Mouse (Mus musculus) forebrain, embryonic 11.5 days (tissue): ENCODE data around the gene Vps26a. TPM values are rescaled to one million over a fixed set of nuclear protein-coding genes. Genes with fewer than 3 reads are reported as not detected.

Experiments used
- ATAC-seq: fragments of 200-750 bp; cut with Nextera tagmentation; replicated peaks from 2 replicates; pipeline ENCODE4 v1.8.0; 2017; ENCODE audit warnings: moderate TSS enrichment; ENCODE audit not compliant: low FRiP score
- DNase-seq: peaks from one replicate; pipeline ENCODE4 v3.0.0-alpha.2; 2017; ENCODE audit warnings: low spot score
- H3K27ac ChIP-seq: fragments of 300-500 bp; sonication (generic); 2 replicates; pipeline ENCODE4 v1.5.1; 2014; ENCODE audit warnings: low read depth, low read length
- H3K27me3 ChIP-seq: fragments of 300-500 bp; sonication (generic); 2 replicates; pipeline ENCODE4 v1.6.1; 2014; ENCODE audit warnings: mild to moderate bottlenecking, low read length, mixed read lengths; ENCODE audit not compliant: control insufficient read depth, insufficient read depth
- H3K36me3 ChIP-seq: fragments of 300-500 bp; sonication (generic); 2 replicates; pipeline ENCODE4 v1.6.1; 2014; ENCODE audit warnings: mild to moderate bottlenecking, low read length, moderate library complexity, mixed read lengths; ENCODE audit not compliant: control insufficient read depth, insufficient read depth
- H3K4me1 ChIP-seq: fragments of 300-500 bp; sonication (generic); replicated peaks from 2 replicates; pipeline ENCODE4 v1.6.1; 2014; ENCODE audit warnings: low read length, mixed read lengths; ENCODE audit not compliant: control insufficient read depth, insufficient read depth
- H3K4me2 ChIP-seq: fragments of 300-500 bp; sonication (generic); 2 replicates; pipeline ENCODE4 v1.6.1; 2014; ENCODE audit warnings: low read depth, mild to moderate bottlenecking, low read length, moderate library complexity, mixed read lengths; ENCODE audit not compliant: severe bottlenecking
- H3K4me3 ChIP-seq: fragments of 300-500 bp; sonication (generic); 2 replicates; pipeline ENCODE4 v1.5.1; 2014; ENCODE audit warnings: low read depth, low read length
- H3K9ac ChIP-seq: fragments of 300-500 bp; sonication (generic); 2 replicates; pipeline ENCODE4 v1.6.1; 2014; ENCODE audit warnings: low read length
- H3K9me3 ChIP-seq: fragments of 300-500 bp; sonication (generic); 2 replicates; pipeline ENCODE4 v1.6.1; 2016; ENCODE audit warnings: low read length, mixed read lengths; ENCODE audit not compliant: control insufficient read depth
- WGBS: fragments of 180-500 bp; shearing (Covaris S2); extraction: QIAGEN DNeasy Blood & Tissue Kit; methylation state at CpG from one replicate; pipeline ENCODE4 v1.1.7; 2014; 5-methylcytosine and 5-hydroxymethylcytosine counted together
- polyA plus RNA-seq: library from polyadenylated mRNA; unstranded; fragments of >200 nt; fragmentation: Nextera tagmentation; extraction: Ambion mirVana; gene quantifications from 2 replicates; pipeline ENCODE4 v1.2.1, GENCODE M21; 2014

Vps26a gene
- polyA plus RNA-seq, 1 experiment from 2014 or later: 110 TPM

DNA sequence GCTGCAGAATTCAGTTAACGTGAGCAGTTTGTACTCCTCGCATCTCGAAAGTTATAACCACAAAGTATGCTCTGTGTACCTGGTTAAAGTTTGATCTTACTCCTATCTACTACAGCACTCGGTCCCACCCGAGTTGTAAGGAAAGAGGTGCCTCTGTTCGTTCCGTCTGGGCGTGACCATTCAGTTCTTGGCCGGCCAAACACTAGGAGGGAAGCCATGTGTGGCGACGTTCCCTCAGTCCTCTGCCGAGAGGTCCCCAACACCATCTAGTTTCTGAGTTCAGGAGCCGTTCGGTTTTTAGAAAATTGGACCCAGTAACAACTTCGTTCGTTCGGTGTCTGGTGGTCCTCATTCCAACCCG is 36.3 kb downstream of the Vps26a start:
- ATAC-seq: no peak
- WGBS: 39% methylated on average over 18 of the region's 18 CpGs

DNA sequence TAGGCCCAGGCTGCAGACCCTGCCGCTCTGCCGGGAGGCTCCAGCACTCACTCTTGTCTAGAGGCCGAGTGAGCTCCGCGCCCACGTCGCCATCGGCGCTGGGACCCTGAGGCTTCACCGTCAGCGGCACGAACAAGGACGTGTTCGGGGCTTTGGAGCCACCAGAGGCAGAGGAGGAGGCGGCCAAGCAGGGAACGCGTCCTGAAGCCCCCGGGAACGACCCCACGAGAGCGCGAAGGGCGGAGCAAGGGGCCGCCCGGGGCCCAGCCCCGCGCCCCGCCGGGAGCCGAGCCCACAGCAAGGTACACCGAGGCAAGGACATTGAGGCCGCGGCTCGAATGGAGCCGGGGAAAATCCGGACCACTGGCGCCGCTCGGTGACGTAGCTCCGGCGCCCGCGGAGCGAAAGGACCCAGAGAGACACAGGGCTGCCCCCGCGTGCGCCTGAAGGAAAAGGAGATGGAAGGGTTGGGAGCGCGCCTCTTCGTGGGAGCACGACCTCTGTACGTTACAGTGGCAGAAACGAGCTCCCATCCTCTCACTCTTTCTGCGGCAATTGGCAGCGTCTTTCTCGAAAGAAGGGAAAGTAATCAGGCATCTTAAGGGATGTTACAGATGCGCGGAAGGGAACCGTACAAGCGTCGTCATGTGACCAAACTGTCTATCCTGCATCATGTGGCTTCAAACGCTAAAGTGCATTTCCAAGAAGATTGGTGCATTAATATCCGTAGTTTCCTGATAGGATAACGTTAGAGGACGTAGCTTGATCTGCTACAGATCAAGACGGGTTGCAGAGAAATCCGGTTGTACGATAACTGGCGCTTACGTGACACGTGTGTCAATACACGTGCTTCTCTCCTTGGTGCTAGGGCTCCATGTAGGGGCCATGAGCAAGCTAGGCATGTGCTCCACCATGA is 37.0 kb downstream of the Vps26a start, which contains the start of the genes 4930507D05Rik and Supv3l1:
Gene 4930507D05Rik (plus strand): TSS at position 126 of the 916 bp plus-strand sequence.
Gene Supv3l1 (minus strand): TSS at position 375 of the 916 bp plus-strand sequence.
- H3K27me3 ChIP-seq: no peaks in the 10 kb centered on the region

More for the DNA sequence above, 36.3 kb downstream of the Vps26a start:
- 0 out of 2 replicates have a peak overlapping the region, but pooled peaks have one; percentile 66 for H3K27ac ChIP-seq
- DNase-seq: no peak
- peaks cover 12% of the 10 kb centered on the region for H3K4me1 ChIP-seq
- peak overlapping the region; percentile 68 for H3K4me2 ChIP-seq
- no peaks in the 10 kb centered on the region for H3K27me3 ChIP-seq
- H3K9me3 ChIP-seq: no peaks in the 10 kb centered on the region
- H3K9ac ChIP-seq: peak overlapping the region; percentile 82
- H3K4me3 ChIP-seq: peak overlapping the region; percentile 84
- no peaks in the 10 kb centered on the region; the same call in 1 of the 2 replicates for H3K36me3 ChIP-seq

DNA sequence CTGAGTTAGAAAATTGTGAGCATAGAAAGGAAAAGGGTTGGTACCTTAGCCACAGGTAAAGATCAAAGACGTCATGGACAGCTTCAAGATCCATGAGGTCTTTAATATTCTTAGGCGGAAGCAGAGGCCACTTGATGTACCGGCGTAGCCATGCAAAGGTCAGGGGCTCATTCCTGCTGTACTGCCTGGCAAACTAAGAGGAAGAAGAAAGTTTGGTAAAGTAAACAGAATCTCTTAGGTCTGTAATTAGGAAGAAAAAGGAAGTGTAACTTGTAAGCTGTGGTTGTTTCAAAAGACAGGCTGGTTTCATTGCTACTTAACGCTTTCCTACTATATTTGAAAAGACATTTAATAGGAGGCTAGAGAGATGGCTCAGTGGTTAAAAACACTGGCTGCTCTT is 56.2 kb downstream of the Vps26a start:
- no peak overlapping the region for H3K9ac ChIP-seq
- no peak overlapping the region for H3K27ac ChIP-seq
- no peak overlapping the region for H3K4me3 ChIP-seq
- no peak overlapping the region for H3K4me2 ChIP-seq
- no peak for ATAC-seq
- DNase-seq: no peak
- no peaks in the 10 kb centered on the region for H3K27me3 ChIP-seq
- no peaks in the 10 kb centered on the region for H3K4me1 ChIP-seq
- 93% methylated on average over 5 of the region's 5 CpGs for WGBS
- H3K9me3 ChIP-seq: no peaks in the 10 kb centered on the region
- H3K36me3 ChIP-seq: peaks cover 16% of the 10 kb centered on the region

More for the DNA sequence above, 37.0 kb downstream of the Vps26a start, which contains the start of the genes 4930507D05Rik and Supv3l1:
- no peaks in the 10 kb centered on the region; the same call in 1 of the 2 replicates for H3K36me3 ChIP-seq
- H3K9ac ChIP-seq: peak within 1 kb of the TSS; percentile 82
- peak; percentile 91 for DNase-seq
- H3K4me2 ChIP-seq: peak within 1 kb of the TSS; percentile 68
- 0% methylated on average over 73 of the region's 73 CpGs for WGBS
- peak within 1 kb of the TSS; percentile 66; the same call in 1 of the 2 replicates for H3K27ac ChIP-seq
- H3K9me3 ChIP-seq: no peaks in the 10 kb centered on the region
- peak; percentile 90 for ATAC-seq
- peaks cover 12% of the 10 kb centered on the region for H3K4me1 ChIP-seq
- peak within 1 kb of the TSS; percentile 84 for H3K4me3 ChIP-seq

DNA sequence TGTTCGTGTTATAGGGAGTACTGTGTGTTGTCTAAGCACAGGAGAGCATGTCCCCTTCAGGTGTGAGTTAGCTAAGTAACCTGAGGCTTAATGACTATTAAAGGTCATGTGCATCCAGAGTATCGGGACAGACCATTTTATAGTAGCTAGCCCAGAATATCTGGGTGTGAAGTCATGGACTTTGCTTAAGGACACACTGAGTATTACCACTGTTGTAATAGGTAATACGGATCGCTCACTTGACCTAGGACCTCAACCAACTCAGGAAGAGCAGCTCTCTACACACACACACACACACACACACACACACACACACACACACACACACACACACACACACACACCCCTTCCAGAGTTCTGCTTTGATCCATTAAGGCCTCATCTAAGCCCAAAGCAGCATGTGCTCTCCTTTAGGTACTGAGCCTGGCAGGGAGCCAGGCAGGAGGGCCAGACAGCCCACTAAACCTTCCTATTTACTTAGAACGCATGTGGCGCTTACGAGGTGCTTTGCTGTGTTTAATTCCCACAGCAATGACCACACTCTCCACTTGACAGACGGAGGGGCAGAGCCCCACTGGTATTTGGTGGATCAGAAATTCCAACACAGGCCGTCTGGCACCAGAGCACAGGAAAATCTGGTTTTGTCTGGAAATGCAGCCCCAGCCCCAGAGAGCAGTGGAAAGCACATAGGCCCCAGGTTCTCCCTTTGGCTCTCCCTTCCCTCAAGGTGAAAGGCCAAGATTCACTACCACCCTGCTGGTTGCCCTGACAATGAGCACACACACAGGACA is 61.3 kb downstream of the Vps26a start:
- ATAC-seq: no peak

DNA sequence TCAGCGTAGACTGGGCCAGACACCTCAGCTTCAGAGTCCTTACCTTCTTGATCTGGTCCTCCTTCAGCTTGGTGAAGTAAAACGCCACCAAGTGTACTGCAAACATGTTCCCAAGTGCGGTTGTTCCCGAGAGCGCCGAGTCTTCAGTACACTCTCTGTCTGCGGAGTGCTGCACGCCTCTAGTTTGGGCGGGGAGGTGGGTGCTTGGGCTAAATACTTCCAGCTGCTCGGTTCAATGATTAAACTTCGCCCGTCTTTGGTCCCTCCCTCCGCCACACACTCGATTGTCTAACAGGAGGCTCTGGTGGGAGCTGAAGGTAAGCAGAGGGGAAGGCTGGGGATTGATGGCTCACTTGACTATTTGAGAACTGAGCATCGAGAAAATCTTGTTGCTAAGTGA is 64.3 kb downstream of the Vps26a start, which contains the start of gene Hkdc1:
Gene Hkdc1 (minus strand): TSS at position 237 of the 400 bp plus-strand sequence.
- no peaks in the 10 kb centered on the region for H3K27me3 ChIP-seq
- no peaks in the 10 kb centered on the region for H3K36me3 ChIP-seq
- DNase-seq (no peak), ATAC-seq (no peak)
- WGBS: 50% methylated on average over 15 of the region's 15 CpGs
- H3K27ac ChIP-seq: no peak within 1 kb of the TSS
- H3K9me3 ChIP-seq: no peaks in the 10 kb centered on the region
- H3K4me1 ChIP-seq: no peaks in the 10 kb centered on the region
- no peak within 1 kb of the TSS for H3K4me2 ChIP-seq
- H3K9ac ChIP-seq: no peak within 1 kb of the TSS
- no peak within 1 kb of the TSS for H3K4me3 ChIP-seq

More for the DNA sequence above, 61.3 kb downstream of the Vps26a start:
- H3K4me2 ChIP-seq: no peak overlapping the region
- H3K36me3 ChIP-seq: peaks cover 11% of the 10 kb centered on the region
- no peaks in the 10 kb centered on the region for H3K9me3 ChIP-seq
- DNase-seq: no peak
- H3K4me1 ChIP-seq: no peaks in the 10 kb centered on the region
- H3K9ac ChIP-seq: no peak overlapping the region
- H3K27me3 ChIP-seq: no peaks in the 10 kb centered on the region
- H3K27ac ChIP-seq: no peak overlapping the region
- H3K4me3 ChIP-seq: no peak overlapping the region
- 55% methylated on average over 9 of the region's 9 CpGs for WGBS

DNA sequence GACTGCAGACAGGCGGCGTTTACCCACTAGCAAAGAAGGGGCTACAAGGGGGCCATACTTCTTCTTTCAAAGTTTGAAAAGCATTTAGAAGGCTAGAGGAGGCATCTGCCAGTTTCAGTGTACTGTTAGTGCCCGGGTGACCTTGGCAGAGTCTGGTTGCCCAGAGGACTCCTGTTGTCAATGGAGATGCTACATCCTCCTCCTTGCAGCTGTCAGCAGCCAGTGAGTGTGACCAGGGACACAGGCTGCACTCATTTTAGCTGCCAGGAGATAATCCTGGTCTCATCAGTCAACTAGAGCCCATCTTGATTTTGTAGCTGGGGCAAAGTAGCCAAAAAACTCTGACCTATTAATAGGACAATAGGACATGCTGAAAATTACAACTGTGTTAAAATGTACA is 65.5 kb downstream of the Vps26a start:
- WGBS: 92% methylated on average over 3 of the region's 3 CpGs

DNA sequence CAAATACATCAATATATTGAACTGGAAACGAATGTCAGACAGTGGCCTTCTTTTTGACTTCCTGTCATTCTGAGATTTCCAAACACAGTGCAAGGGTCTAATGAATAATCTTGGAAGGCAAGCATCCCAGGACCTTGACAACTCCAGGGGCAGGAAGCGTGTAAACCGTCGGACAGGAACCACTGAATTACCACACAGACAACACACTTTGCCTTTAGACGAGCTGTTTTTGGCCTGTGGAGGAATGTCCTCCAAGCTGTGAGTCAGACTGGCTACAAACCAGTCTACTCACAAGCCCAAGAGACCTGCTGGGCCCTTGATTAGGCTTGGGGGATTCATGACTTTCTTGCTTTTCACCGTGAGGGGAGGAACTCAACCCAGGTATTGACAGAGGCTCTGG is 66.2 kb downstream of the Vps26a start:
- DNase-seq: no peak
- no peak for ATAC-seq
- Histone ChIP-seq H3K4me3 (no peak overlapping the region), H3K27ac (no peak overlapping the region), H3K36me3 (no peaks in the 10 kb centered on the region), H3K9ac (no peak overlapping the region), H3K9me3 (no peaks in the 10 kb centered on the region), H3K4me2 (no peak overlapping the region), H3K27me3 (no peaks in the 10 kb centered on the region), H3K4me1 (no peaks in the 10 kb centered on the region)
- 77% methylated on average over 6 of the region's 6 CpGs for WGBS

More for the DNA sequence above, 65.5 kb downstream of the Vps26a start:
- ATAC-seq (no peak), DNase-seq (no peak)
- H3K9me3 ChIP-seq: no peaks in the 10 kb centered on the region
- no peaks in the 10 kb centered on the region for H3K27me3 ChIP-seq
- no peak overlapping the region for H3K4me2 ChIP-seq
- no peak overlapping the region for H3K27ac ChIP-seq
- no peak overlapping the region for H3K4me3 ChIP-seq
- no peaks in the 10 kb centered on the region for H3K36me3 ChIP-seq
- no peak overlapping the region for H3K9ac ChIP-seq
- H3K4me1 ChIP-seq: no peaks in the 10 kb centered on the region

DNA sequence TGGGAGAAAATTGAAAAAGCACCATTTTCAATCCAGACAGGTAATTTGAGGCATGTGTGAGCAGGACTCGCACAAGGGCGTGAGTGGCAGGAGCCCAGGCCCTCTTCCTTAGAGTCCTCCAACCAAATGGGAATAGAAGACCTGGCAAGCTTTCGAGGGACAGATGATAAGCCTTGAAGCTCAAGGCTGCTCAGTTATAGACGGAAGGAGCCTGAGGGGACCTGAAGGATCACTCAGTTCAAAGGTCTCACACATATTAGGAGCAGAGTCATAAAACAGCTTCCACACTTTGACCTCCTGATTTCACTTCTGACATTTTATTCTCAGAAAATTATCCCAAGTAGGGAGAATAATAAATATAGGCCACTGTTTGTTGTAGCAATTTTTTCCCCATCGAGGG is 67.2 kb downstream of the Vps26a start:
- Histone ChIP-seq H3K4me1 (no peaks in the 10 kb centered on the region), H3K9ac (no peak overlapping the region), H3K9me3 (no peaks in the 10 kb centered on the region), H3K4me3 (no peak overlapping the region), H3K27ac (no peak overlapping the region), H3K36me3 (no peaks in the 10 kb centered on the region), H3K27me3 (no peaks in the 10 kb centered on the region), H3K4me2 (no peak overlapping the region)
- ATAC-seq (no peak), DNase-seq (no peak)
- WGBS: 85% methylated on average over 5 of the region's 5 CpGs
